Mouse (Mus musculus) thymus, adult 2 months (tissue): ENCODE data around the gene Rap1gap2. TPM values are rescaled to one million over a fixed set of nuclear protein-coding genes. Genes with fewer than 3 reads are reported as not detected.

Source experiments
- DNase-seq: peaks from one replicate; pipeline ENCODE4 v3.0.0; 2021
- H3K27ac ChIP-seq: fragments of 200-500 bp; 2 replicates; pipeline ENCODE4 v1.5.1; 2012; ENCODE audit warnings: low read length, control low read depth; ENCODE audit not compliant: control insufficient read depth, insufficient read depth
- H3K27me3 ChIP-seq: fragments of 200-500 bp; 2 replicates; pipeline ENCODE4 v1.6.1; 2012; ENCODE audit warnings: mild to moderate bottlenecking, low read length, moderate library complexity, mixed read lengths; ENCODE audit not compliant: control insufficient read depth, insufficient read depth
- H3K36me3 ChIP-seq: fragments of 200-500 bp; 2 replicates; pipeline ENCODE4 v1.6.1; 2012; ENCODE audit warnings: mild to moderate bottlenecking, low read length, moderate library complexity; ENCODE audit not compliant: control insufficient read depth, insufficient read depth
- H3K4me1 ChIP-seq: fragments of 200-500 bp; replicated peaks from 2 replicates; pipeline ENCODE4 v1.6.1; 2012; ENCODE audit warnings: low read length; ENCODE audit not compliant: control insufficient read depth, insufficient read depth
- H3K4me3 ChIP-seq: fragments of 200-500 bp; 2 replicates; pipeline ENCODE4 v1.5.1; 2012; ENCODE audit warnings: mild to moderate bottlenecking, low read length, control low read depth, moderate library complexity; ENCODE audit not compliant: control insufficient read depth, insufficient read depth
- CTCF ChIP-seq: fragments of 200-500 bp; IDR thresholded peaks from 2 replicates; pipeline ENCODE4 v1.5.1; 2012; ENCODE audit warnings: mild to moderate bottlenecking, control low read depth, low read length, moderate library complexity, borderline replicate concordance; ENCODE audit not compliant: control insufficient read depth, poor library complexity, insufficient read depth; ENCODE audit errors: extremely low read depth
- POLR2A ChIP-seq: fragments of 200-500 bp; IDR thresholded peaks from 2 replicates; pipeline ENCODE4 v1.6.1; 2012; ENCODE audit warnings: mild to moderate bottlenecking, low read length, control low read depth, moderate library complexity; ENCODE audit not compliant: control insufficient read depth, poor library complexity, insufficient read depth; ENCODE audit errors: extremely low read depth
- WGBS: fragments of 180-500 bp; shearing (Covaris S2); methylation state at CpG from one replicate; pipeline ENCODE4 v1.1.7; 2018; 5-methylcytosine and 5-hydroxymethylcytosine counted together
- polyA plus RNA-seq: library from polyadenylated mRNA; depleted of rRNA; stranded (reverse); fragments of >200 nt; gene quantifications from 2 replicates; pipeline ENCODE4 v1.2.3, GENCODE M21; 2012

Gene Rap1gap2
- polyA plus RNA-seq, 1 experiment = 7.0 TPM

DNA sequence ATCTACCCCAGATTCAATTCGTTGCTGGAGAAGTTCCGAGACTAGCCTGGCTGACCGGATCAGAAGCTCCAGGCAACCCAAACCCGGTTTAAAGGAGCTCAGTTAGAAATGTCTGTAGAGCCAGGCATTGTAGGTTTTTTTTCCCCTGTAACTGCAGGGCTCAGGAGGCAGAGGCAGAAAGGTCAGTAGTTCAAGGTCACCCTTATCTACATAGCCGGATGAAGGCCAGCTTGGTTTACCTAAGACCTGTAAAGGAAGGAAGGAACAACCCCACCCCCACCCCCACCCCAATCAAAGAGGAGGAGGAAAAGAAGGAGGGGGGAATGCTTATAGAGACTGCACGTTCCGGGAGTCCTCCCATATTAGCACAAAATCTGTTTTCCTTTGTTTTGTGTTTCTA lies 722 bp upstream of the Rap1gap2 start:
- Histone ChIP-seq H3K36me3 (no peaks in the 10 kb centered on the region), H3K27me3 (peaks cover 16% of the 10 kb centered on the region), H3K27ac (no peak overlapping the region), H3K4me3 (no peak overlapping the region), H3K4me1 (no peaks in the 10 kb centered on the region)
- DNase-seq = no peak
- WGBS = 28% methylated on average over 7 of the region's 7 CpGs
- TF ChIP-seq CTCF (no peak), POLR2A (no peak)

DNA sequence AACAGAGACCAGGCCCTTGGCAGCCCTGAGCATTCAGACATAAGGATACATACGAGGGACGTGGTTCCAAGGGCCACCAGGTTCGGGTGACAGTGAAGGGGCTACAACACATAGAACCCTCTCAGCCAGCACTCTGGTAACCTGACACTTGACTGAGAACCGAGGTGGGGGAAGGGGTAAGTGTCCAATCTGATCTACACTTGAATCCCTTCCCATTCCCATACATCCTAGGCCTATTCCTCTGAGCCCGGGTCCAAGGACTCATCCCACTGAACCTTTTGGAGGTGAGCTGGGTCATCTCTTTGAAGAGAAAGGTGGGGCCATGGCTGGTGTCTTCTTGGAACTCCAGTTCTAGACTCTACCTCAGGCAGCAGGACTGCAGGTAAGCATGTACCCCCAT lies 647 bp downstream of the Rap1gap2 start:
- no peak for DNase-seq

DNA sequence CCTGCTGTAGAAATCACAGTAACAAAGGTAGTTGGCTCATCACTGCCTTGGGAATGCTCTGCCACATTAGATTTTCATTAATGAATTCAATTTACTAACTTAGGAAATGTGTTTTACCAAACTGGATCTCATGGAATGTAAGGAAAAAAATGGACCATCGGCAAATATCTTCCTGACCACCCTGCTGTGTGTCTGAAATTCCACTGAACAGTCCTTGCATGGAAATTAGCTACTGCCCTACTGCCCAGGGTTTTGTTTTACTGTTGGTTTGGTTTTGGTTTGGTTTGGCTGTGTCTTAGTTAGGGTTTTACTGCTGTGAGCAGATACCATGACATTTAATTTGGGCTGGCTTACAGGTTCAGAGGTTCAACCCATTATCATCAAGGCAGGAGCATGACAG lies 8.4 kb downstream of the Rap1gap2 start:
- 90% methylated on average over 1 of the region's 1 CpGs for WGBS
- no peak for DNase-seq
- TF ChIP-seq POLR2A = no peak
- no peaks in the 10 kb centered on the region for H3K4me1 ChIP-seq
- H3K36me3 ChIP-seq = no peaks in the 10 kb centered on the region
- H3K27ac ChIP-seq = no peak overlapping the region
- H3K4me3 ChIP-seq = no peak overlapping the region
- H3K27me3 ChIP-seq = no peaks in the 10 kb centered on the region

More for the DNA sequence above, 647 bp downstream of the Rap1gap2 start:
- TF ChIP-seq POLR2A (no peak), CTCF (no peak)
- Histone ChIP-seq H3K36me3 (no peaks in the 10 kb centered on the region), H3K27me3 (peaks cover 16% of the 10 kb centered on the region), H3K4me1 (no peaks in the 10 kb centered on the region), H3K4me3 (no peak overlapping the region), H3K27ac (no peak overlapping the region)
- 53% methylated on average over 5 of the region's 5 CpGs for WGBS

DNA sequence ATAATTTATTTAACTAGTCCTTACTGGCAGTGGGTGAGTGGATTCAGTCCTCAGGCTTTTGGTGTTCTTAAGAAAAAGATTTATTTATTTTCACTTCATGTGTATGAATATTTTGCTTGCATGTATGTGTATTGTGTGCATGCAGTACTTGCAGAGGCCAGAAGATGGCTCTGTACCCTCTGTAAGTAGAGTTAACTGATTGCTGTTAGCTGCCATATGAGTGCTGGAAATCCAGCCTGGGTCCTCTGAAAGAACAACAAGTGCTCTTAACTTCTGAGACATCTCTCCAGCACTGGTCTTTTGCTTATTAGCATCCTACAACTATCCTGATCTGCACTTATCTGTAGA lies 12.8 kb downstream of the Rap1gap2 start:
- no peak for DNase-seq
- Histone ChIP-seq H3K27me3 (no peaks in the 10 kb centered on the region), H3K36me3 (no peaks in the 10 kb centered on the region), H3K4me3 (no peak overlapping the region), H3K27ac (no peak overlapping the region), H3K4me1 (no peaks in the 10 kb centered on the region)
- TF ChIP-seq CTCF = no peak
- TF ChIP-seq POLR2A = no peak

DNA sequence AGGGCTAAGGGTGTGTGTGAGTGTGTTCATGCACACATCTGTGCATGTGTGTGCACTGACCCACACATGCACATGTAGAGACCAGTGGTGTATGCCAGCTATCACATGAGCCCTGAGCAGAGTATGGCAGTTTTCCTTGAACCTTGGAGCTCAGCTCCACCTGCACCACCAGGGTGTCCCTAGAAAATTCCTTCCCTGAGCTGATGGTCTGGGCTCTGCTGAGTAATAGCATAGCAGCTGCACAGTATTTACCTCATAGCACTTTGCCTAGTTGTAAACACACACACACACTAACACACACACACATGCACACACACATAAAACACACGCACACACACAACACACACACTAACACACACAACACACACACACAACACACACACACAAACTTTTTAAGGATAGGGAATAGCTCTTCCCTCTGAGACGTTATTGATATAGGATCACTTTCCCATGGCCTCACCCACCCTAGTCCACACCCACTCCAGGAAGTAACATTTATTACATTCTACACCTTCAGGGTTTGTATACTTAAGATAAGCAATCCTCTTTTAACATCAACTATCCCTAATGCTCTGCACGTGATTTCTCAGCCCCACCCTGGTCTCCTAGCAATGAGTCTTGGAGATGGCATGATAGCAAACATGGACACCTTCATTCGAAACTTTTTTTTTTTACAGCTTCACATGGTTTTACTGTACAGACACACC lies 13.3 kb downstream of the Rap1gap2 start:
- H3K4me3 ChIP-seq = no peak overlapping the region
- 79% methylated on average over 4 of the region's 4 CpGs for WGBS
- no peak overlapping the region for H3K27ac ChIP-seq
- H3K4me1 ChIP-seq = no peaks in the 10 kb centered on the region
- DNase-seq = no peak
- H3K36me3 ChIP-seq = no peaks in the 10 kb centered on the region
- TF ChIP-seq POLR2A (no peak), CTCF (no peak)
- no peaks in the 10 kb centered on the region for H3K27me3 ChIP-seq

DNA sequence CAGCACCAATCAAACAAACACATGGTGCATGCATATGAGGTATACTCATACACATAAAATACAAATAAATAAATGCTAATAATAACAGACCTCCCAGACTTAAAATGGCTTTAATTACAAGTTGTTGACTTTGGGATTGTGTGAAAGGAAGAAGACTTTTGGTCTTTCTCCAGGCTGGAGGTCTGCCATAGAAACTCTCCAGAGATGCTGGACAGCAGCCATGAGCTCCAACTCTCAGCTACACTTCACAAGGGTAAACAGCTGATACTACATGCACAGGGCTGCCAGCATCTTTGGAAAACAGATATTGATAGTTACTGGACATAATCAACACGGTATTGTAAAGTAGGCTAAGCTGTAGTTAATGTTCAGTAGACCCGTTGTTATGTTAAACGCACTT lies 18.5 kb downstream of the Rap1gap2 start:
- WGBS = 83% methylated on average over 3 of the region's 3 CpGs
- peaks cover 2% of the 10 kb centered on the region; the same call in 1 of the 2 replicates for H3K27me3 ChIP-seq
- TF ChIP-seq POLR2A = no peak
- TF ChIP-seq CTCF = no peak
- no peak for DNase-seq
- H3K36me3 ChIP-seq = no peaks in the 10 kb centered on the region
- no peak overlapping the region for H3K27ac ChIP-seq
- H3K4me3 ChIP-seq = no peak overlapping the region
- no peaks in the 10 kb centered on the region for H3K4me1 ChIP-seq

DNA sequence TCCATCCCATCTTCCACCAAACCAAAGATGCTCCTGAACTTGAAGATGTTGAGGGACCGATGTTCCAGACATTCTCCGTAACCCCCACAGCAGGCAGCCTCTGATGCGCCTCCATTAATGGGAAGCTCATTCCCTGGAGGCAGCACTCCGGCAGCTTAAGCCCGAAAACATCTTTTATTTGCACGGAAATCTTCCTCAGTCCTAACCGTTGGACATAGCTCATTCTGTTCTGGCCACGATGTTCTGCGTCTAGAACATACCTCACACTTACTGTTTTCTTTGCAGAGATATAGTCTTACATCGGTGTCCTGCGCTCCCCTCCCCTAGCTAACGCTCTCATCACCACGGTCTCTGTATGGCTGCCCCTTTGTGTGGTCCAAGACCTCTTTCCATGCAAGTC lies 20.0 kb downstream of the Rap1gap2 start:
- Histone ChIP-seq H3K4me1 (no peaks in the 10 kb centered on the region), H3K36me3 (no peaks in the 10 kb centered on the region), H3K4me3 (no peak overlapping the region), H3K27me3 (peaks cover 2% of the 10 kb centered on the region; the same call in 1 of the 2 replicates), H3K27ac (no peak overlapping the region)
- 45% methylated on average over 13 of the region's 13 CpGs for WGBS
- no peak for TF ChIP-seq CTCF
- TF ChIP-seq POLR2A = no peak
- no peak for DNase-seq
